Mouse (Mus musculus): Measurements from ENCODE around the gene Faim.

Faim gene

DNA sequence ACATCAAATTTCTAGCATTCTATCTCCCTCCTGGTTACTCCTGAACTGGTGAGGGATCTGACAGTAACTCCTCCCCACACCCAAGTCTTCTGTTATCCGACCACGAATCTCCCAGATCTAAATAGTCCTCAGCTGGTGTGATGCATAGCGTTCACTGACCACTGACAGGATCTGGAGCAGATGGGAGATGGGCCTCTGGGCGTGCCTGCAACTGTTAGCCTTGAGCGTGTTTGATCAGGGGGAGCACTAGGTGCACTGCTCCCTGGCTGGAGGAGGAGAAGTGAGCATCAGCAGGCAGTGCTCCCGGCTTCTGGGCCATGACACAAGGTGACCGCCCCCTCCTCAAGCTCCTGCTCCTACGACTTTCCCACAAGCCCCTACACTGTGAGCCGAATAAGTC lies 55.8 kb downstream of the Faim start:
- in situ Hi-C loops (cut with MboI, MseI) = no loop called here

DNA sequence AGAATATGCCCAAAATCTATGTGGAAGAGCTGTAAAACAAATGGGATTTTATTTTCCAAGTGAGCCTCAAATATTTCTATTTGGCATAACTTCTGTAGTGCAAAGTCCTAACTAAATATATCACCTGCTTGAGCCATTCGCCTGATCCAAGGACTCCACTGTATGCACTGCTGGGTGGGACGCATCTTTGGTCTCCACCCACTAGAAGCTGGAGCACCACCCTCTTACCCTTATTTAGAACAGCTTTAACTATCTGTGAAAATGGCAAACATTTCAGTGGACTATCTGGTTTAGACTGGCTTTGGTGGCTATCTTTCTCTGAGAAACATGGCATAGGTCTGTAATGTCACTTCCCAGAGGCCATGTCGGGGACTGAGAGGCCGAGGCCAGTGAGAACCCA lies 56.5 kb downstream of the Faim start:
- in situ Hi-C loops (cut with MboI, MseI) = no loop called here

DNA sequence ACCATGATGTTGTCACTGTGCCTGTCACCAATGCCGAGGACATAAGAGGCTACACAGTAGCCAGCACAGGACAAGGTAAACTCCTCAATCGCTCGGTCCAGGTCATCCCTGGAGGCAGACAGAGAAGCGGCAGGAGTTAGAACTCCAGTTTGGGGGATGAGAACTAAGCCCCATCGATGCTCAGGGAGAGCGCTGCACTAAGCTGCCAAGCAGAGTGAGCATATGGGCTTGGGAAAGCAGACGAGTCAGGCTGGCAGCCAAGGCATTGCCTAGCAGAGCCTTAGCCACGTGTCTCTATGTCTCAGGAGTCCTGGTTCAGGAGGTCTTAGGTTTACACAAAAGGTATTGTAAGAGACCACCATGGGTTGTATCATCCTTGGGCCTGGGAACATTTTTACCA lies 58.6 kb downstream of the Faim start:
- in situ Hi-C loops (cut with MboI, MseI) = no loop called here

DNA sequence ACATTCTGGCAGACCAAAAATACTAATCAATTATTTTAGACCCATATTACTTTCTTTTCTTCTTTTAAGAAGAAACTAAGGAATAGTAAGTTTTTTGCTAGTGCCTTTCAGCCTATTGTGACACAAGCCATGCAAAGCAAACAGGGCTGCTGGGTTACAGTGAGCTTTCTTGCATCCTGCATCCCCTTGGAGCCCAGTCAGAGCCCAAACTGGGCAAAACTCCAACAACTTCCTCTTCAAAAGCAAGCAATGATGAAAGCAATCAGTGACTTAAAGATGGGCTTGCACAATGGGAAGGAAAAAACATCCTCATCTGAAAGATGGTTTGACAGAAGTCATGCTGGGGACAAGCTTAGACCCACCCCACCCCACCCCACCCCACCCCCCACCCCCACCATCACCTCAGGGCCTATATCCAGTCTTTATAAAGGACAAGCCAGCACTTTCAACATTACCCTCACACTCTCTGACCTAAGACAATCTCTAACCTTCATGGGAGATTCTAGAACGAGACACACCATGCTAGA lies 62.6 kb downstream of the Faim start:
- in situ Hi-C loops (cut with MboI, MseI) = no loop called here

DNA sequence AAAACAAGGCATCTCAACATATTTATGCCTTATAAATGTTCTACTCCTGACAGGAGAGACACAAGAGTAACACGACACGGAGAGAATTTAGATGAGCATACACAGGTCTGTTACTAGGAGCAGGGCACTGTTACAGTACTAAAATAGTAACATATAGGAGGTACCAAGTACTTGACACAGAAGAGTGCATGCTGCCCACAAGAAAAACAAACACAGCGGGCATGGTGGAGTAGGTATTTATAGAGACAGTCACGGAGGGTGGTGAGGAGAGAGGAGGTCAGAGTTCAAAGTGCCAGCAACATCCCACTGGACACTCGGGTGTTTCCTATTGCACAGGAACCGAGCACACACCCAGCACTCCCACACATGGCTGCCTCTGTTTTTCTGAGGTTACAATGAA lies 63.6 kb downstream of the Faim start:
- in situ Hi-C loops (cut with MboI, MseI) = no loop called here
